Mouse (Mus musculus) forebrain, embryonic 11.5 days (tissue): ENCODE results near the gene Bdh1. TPM values are rescaled to one million over a fixed set of nuclear protein-coding genes. Genes with fewer than 3 reads are reported as not detected.
"Not testable (repeated sequence)": the region's sequence is repeated elsewhere in the genome, so short reads cannot be mapped to it uniquely, and the experiment has no call there.

Source experiments
- ATAC-seq: fragments of 200-750 bp; cut with Nextera tagmentation; replicated peaks from 2 replicates; pipeline ENCODE4 v1.8.0; 2017; ENCODE audit warnings: moderate TSS enrichment; ENCODE audit not compliant: low FRiP score
- DNase-seq: peaks from one replicate; pipeline ENCODE4 v3.0.0-alpha.2; 2017; ENCODE audit warnings: low spot score
- H3K27ac ChIP-seq: fragments of 300-500 bp; sonication (generic); 2 replicates; pipeline ENCODE4 v1.5.1; 2014; ENCODE audit warnings: low read depth, low read length
- H3K27me3 ChIP-seq: fragments of 300-500 bp; sonication (generic); 2 replicates; pipeline ENCODE4 v1.6.1; 2014; ENCODE audit warnings: mild to moderate bottlenecking, low read length, mixed read lengths; ENCODE audit not compliant: control insufficient read depth, insufficient read depth
- H3K36me3 ChIP-seq: fragments of 300-500 bp; sonication (generic); 2 replicates; pipeline ENCODE4 v1.6.1; 2014; ENCODE audit warnings: mild to moderate bottlenecking, low read length, moderate library complexity, mixed read lengths; ENCODE audit not compliant: control insufficient read depth, insufficient read depth
- H3K4me1 ChIP-seq: fragments of 300-500 bp; sonication (generic); replicated peaks from 2 replicates; pipeline ENCODE4 v1.6.1; 2014; ENCODE audit warnings: low read length, mixed read lengths; ENCODE audit not compliant: control insufficient read depth, insufficient read depth
- H3K4me2 ChIP-seq: fragments of 300-500 bp; sonication (generic); 2 replicates; pipeline ENCODE4 v1.6.1; 2014; ENCODE audit warnings: low read depth, mild to moderate bottlenecking, low read length, moderate library complexity, mixed read lengths; ENCODE audit not compliant: severe bottlenecking
- H3K4me3 ChIP-seq: fragments of 300-500 bp; sonication (generic); 2 replicates; pipeline ENCODE4 v1.5.1; 2014; ENCODE audit warnings: low read depth, low read length
- H3K9ac ChIP-seq: fragments of 300-500 bp; sonication (generic); 2 replicates; pipeline ENCODE4 v1.6.1; 2014; ENCODE audit warnings: low read length
- H3K9me3 ChIP-seq: fragments of 300-500 bp; sonication (generic); 2 replicates; pipeline ENCODE4 v1.6.1; 2016; ENCODE audit warnings: low read length, mixed read lengths; ENCODE audit not compliant: control insufficient read depth
- WGBS: fragments of 180-500 bp; shearing (Covaris S2); extraction: QIAGEN DNeasy Blood & Tissue Kit; methylation state at CpG from one replicate; pipeline ENCODE4 v1.1.7; 2014; 5-methylcytosine and 5-hydroxymethylcytosine counted together
- polyA plus RNA-seq: library from polyadenylated mRNA; unstranded; fragments of >200 nt; fragmentation: Nextera tagmentation; extraction: Ambion mirVana; gene quantifications from 2 replicates; pipeline ENCODE4 v1.2.1, GENCODE M21; 2014

Bdh1 gene
- polyA plus RNA-seq, result 30.0 and 35.9 TPM in 2 replicates

- DNase-seq (no peak), ATAC-seq (no peak)
- no peak within 1 kb of the TSS for H3K4me3 ChIP-seq
- no peaks in the 10 kb centered on the region for H3K36me3 ChIP-seq
- H3K9me3 ChIP-seq, result no peaks in the 10 kb centered on the region
- H3K4me1 ChIP-seq, result no peaks in the 10 kb centered on the region
- H3K4me2 ChIP-seq, result no peak within 1 kb of the TSS
- 78% methylated on average over 9 of the region's 9 CpGs for WGBS
- no peak within 1 kb of the TSS for H3K9ac ChIP-seq
- H3K27me3 ChIP-seq, result peaks cover 7% of the 10 kb centered on the region; the same call in 1 of the 2 replicates
- no peak within 1 kb of the TSS for H3K27ac ChIP-seq
Observed at GRCm38 (mm10) chr16:31422000-31422399, at the start of gene Bdh1. TSS of gene Bdh1 (plus strand) at chr16:31422280.

DNA sequence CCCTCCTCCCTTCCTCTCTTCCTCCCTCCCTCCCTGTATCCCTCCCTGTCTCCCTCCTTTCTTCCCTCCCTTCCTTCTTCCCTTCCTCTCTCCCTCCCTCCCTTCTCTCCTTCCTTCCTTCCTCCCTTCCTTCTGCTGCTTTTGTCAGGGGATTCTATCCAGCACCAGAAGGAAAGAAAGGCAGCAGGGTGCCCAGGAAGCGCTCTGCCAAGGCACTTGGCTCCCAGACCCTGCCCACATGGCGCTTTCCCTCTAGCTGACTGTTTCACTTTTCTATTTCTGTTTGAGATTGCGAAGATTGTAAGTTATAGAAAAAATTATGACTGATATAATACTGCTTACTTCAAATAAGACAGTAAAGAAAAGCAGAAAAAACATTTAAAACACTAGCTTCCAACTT lies 49.8 kb upstream of the Bdh1 start:
- H3K9me3 ChIP-seq, H3K4me1 ChIP-seq, H3K36me3 ChIP-seq, H3K27ac ChIP-seq, ATAC-seq, H3K9ac ChIP-seq, H3K27me3 ChIP-seq, H3K4me2 ChIP-seq, H3K4me3 ChIP-seq, DNase-seq: not testable (repeated sequence)
- 76% methylated on average over 3 of the region's 3 CpGs for WGBS

GRCm38 (mm10) chr16:31375877-31376582 lies 46.0 kb upstream of the Bdh1 start:
- 84% methylated on average over 4 of the region's 4 CpGs for WGBS

DNA sequence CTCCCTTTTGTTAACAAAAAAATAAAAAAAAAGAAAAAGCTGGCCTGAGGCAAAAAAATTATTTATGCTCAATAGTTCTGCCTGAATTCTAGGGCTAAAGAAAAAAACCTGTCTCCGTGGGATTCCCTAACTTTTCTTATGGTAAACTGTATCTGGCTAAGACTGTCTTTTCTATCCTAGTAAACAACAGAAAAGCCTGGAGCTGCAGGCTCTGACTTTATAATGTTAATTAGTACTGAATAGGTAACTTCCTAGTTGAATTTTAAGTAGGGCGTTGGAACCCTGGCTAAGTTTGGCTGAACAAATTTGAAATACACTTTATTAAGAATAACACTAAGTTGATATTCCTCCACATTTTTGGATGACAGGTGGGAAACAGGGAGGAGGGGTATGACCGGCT lies 33.8 kb upstream of the Bdh1 start:
- WGBS, result 70% methylated on average over 3 of the region's 3 CpGs
- DNase-seq, H3K27me3 ChIP-seq, H3K36me3 ChIP-seq, H3K4me2 ChIP-seq, H3K4me3 ChIP-seq, H3K9ac ChIP-seq, H3K4me1 ChIP-seq, H3K27ac ChIP-seq, ATAC-seq, H3K9me3 ChIP-seq: not testable (repeated sequence)

More at GRCm38 (mm10) chr16:31375877-31376582, 46.0 kb upstream of the Bdh1 start:
- not testable (repeated sequence) for H3K4me1 ChIP-seq, H3K4me2 ChIP-seq, H3K4me3 ChIP-seq, H3K9ac ChIP-seq, H3K9me3 ChIP-seq, ATAC-seq, H3K36me3 ChIP-seq, H3K27me3 ChIP-seq, H3K27ac ChIP-seq, DNase-seq

DNA sequence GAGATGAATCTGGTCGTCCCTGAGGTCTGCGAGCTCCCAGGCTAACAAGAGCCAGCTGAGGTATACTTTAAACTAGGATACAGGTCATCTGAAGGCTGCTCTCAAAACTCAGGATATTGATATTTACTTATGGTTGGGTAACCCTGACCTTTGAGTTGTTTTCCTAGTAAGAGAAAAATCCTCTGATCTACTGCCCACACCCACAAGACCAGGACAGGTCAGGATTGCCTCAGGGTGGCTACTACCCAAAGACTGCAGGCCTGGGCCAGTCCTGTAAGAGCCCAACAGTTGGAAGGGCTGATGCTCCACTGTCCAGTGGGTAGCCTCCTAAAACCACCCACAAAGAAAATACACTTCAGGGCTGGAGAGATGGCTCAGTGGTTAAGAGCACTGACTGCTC lies 22.8 kb upstream of the Bdh1 start:
- Histone ChIP-seq H3K36me3 (no peaks in the 10 kb centered on the region), H3K9ac (no peak overlapping the region), H3K4me3 (no peak overlapping the region), H3K4me2 (no peak overlapping the region), H3K9me3 (no peaks in the 10 kb centered on the region; the same call in 1 of the 2 replicates), H3K4me1 (no peaks in the 10 kb centered on the region), H3K27me3 (no peaks in the 10 kb centered on the region), H3K27ac (no peak overlapping the region)
- 76% methylated on average over 2 of the region's 2 CpGs for WGBS
- DNase-seq, result no peak
- ATAC-seq, result no peak

- Histone ChIP-seq H3K36me3 (no peaks in the 10 kb centered on the region), H3K4me3 (no peak overlapping the region), H3K9me3 (no peaks in the 10 kb centered on the region; the same call in 1 of the 2 replicates), H3K9ac (no peak overlapping the region), H3K4me2 (no peak overlapping the region), H3K27ac (no peak overlapping the region), H3K4me1 (no peaks in the 10 kb centered on the region), H3K27me3 (no peaks in the 10 kb centered on the region)
- no peak for DNase-seq
- 90% methylated on average over 11 of the region's 11 CpGs for WGBS
- no peak for ATAC-seq
Observed at GRCm38 (mm10) chr16:31400908-31401692, 21.0 kb upstream of the Bdh1 start.

DNA sequence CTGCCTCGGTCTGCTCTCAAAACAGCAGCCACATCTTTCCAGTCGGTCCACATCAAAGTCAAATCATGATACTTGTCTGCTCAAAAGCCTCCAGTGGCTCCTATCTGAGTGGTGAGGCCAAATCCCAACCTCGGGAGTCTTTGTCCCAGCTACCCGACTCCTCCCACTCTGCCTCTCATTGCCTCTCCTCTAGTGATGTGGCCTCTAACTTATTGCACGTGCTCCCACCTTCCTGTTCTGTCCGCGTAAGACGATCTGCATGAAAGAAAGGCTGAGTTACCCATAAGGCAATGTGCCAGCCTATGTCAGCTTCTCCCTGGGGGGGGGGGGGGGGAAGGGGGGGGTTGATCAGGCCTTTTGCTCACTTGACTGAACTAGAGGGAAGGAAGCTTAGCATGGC lies 20.0 kb upstream of the Bdh1 start:
- 47% methylated on average over 8 of the region's 8 CpGs for WGBS

GRCm38 (mm10) chr16:31403971-31404370 lies 18.1 kb upstream of the Bdh1 start:
- no peak overlapping the region for H3K27ac ChIP-seq
- H3K4me1 ChIP-seq, result no peaks in the 10 kb centered on the region
- H3K27me3 ChIP-seq, result no peaks in the 10 kb centered on the region
- no peaks in the 10 kb centered on the region for H3K36me3 ChIP-seq
- DNase-seq (no peak), ATAC-seq (no peak)
- H3K9ac ChIP-seq, result no peak overlapping the region
- 92% methylated on average over 4 of the region's 4 CpGs for WGBS
- H3K4me2 ChIP-seq, result no peak overlapping the region
- no peak overlapping the region for H3K4me3 ChIP-seq
- no peaks in the 10 kb centered on the region for H3K9me3 ChIP-seq

More for the DNA sequence above, 20.0 kb upstream of the Bdh1 start:
- ATAC-seq (no peak), DNase-seq (no peak)
- Histone ChIP-seq H3K4me1 (no peaks in the 10 kb centered on the region), H3K9ac (no peak overlapping the region), H3K36me3 (no peaks in the 10 kb centered on the region), H3K27ac (no peak overlapping the region), H3K9me3 (no peaks in the 10 kb centered on the region), H3K27me3 (no peaks in the 10 kb centered on the region), H3K4me2 (no peak overlapping the region), H3K4me3 (no peak overlapping the region)
